Mouse (Mus musculus): ENCODE data around the gene Ccser1. TPM values are rescaled to one million over a fixed set of nuclear protein-coding genes. Genes with fewer than 3 reads are reported as not detected.

The Ccser1 gene
- total RNA-seq, 2 experiments from 2014 or later, result 0.47 to 1.9 TPM

DNA sequence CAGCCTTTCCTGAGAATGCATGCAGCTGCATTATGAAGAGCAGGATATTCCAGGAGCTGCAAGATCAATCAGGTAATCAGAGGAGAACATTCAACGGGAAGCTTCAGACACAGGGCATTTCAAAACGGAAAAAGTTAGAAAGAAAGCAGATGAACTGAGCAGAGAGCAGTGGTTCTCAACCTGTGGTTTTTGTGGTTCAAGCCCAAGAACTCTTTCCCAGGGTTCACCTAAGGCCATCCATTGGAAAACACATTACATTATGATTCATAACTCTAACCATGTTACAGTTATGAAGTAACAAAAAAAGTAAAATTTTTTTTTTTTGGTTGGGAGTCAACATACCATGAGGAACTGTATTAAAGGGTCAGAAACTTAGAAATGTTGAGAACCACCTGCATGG is 37.6 kb downstream of the Ccser1 start:
- peak; percentile 54 for ATAC-seq (replicated peaks; ENCODE audit: poor library complexity)

- no peak for ATAC-seq (replicated peaks; ENCODE audit: poor library complexity)
Observed at GRCm38 (mm10) chr6:61223563-61223962, 43.4 kb downstream of the Ccser1 start.

DNA sequence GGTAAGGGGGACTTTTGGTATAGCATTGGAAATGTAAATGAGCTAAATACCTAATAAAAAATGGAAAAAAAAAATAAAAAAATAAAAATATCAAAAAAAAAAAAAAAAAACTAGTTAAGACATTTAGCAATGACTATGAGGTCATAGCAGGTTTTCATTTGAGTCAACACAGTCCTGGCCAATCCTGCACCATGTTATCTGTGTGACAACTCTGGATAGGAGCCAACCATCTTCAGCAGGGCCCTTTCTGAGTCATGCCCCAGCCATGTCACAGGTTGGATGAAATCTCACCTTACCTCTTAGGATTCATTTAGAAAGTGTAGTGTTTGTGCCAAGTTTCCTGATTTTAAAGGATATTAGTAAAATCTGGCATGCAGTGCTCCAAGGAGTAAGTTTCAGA is 45.2 kb downstream of the Ccser1 start:
- no peak for ATAC-seq (replicated peaks; ENCODE audit: poor library complexity)

GRCm38 (mm10) chr6:61230058-61230718 is 50.1 kb downstream of the Ccser1 start:
- ATAC-seq (replicated peaks; ENCODE audit: poor library complexity), result no peak

GRCm38 (mm10) chr6:61233060-61233459 is 52.9 kb downstream of the Ccser1 start:
- no peak for ATAC-seq (replicated peaks; ENCODE audit: poor library complexity)

GRCm38 (mm10) chr6:61233548-61234187 is 53.5 kb downstream of the Ccser1 start:
- ATAC-seq (replicated peaks; ENCODE audit: poor library complexity), result no peak

- no peak for ATAC-seq (replicated peaks; ENCODE audit: poor library complexity)
Observed at GRCm38 (mm10) chr6:61240618-61241017, 60.5 kb downstream of the Ccser1 start.

DNA sequence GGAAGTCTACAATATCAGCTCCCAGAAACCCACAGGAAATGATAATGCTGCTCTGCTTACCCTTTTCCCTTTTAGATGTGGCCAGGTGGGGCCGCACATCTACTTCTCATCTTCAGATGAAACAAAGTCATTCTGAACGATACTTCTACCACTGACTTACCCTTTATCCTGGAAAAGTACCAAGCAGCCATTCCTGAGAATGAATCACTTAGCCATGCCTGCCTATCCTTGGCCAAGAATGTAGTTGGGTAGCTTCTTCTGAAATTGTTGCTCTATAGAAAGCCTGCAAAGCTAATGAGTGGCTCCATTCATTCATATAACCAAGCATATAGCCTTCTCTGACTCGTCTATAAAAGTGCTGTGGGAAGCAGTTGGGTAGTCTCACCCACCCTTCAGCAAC is 62.4 kb downstream of the Ccser1 start:
- no peak for ATAC-seq (replicated peaks; ENCODE audit: poor library complexity)

DNA sequence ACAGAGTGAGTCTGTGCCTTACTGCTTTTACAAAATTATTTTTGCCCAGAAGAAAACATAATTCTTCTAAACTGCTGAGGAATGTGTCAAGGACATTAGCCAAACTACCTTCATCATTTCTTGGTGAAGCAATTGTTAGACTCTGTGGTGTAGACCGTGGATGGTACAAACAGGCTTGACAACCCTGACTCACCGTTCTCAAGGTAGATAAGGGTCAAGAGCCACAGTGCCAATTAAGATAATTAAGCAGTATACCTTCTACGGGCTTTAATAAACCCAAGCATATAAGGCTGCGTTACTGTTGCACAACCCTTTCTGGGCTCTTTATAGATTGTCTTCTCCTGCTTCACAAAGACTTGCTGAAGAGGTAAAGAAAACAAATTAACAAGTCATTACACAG is 66.4 kb downstream of the Ccser1 start:
- no peak for ATAC-seq (replicated peaks; ENCODE audit: poor library complexity)

DNA sequence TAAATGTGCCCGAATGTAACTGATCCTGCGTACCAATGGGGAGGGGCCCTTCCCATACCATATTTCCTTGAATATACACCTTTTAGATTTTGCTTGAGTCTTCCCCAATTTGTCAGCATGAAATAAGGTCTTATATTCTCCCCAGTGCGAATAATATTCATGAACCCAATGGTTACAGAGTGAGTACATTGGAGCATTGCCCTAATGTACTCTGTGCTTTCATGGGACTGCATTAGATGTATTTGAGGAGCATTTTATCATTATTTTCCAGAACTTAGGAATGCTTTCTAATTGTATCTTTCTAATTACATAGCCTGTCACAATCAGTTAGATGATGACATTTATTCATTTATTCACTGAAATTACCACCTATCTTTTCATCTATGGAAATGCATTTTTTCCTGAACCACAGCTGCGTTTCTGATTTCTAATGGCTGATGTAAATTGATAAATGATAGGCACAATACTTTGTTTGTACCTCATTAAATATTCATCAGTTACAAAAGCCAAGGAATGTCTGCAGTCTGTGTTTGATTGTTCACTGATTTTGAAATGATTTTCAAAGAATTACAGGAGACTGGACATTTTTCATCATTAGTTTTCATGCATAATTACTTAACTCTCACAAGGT is 67.8 kb downstream of the Ccser1 start:
- no peak for ATAC-seq (replicated peaks; ENCODE audit: poor library complexity)

DNA sequence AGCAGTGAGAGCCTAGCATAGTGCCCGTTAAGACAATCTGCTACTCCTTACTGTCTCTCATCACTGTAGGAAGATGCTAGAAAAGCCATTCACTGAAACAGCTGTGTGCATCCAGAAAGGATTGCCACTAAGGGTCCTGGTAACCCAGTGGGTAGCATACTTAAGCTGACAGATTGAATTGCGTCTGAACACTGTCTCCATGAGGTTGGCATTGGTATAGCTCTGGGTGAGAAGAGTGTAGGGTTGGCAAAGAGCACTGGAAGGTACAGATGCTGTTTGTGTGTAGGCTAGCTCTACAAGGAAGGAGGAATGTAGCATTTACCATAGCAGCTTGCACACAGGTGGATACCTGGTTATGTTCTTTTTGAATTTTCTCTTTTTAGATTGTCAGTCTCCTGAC is 68.6 kb downstream of the Ccser1 start:
- ATAC-seq (replicated peaks; ENCODE audit: poor library complexity), result no peak

- no peak for ATAC-seq (replicated peaks; ENCODE audit: poor library complexity)
Observed at GRCm38 (mm10) chr6:61251232-61251631, 71.1 kb downstream of the Ccser1 start.

DNA sequence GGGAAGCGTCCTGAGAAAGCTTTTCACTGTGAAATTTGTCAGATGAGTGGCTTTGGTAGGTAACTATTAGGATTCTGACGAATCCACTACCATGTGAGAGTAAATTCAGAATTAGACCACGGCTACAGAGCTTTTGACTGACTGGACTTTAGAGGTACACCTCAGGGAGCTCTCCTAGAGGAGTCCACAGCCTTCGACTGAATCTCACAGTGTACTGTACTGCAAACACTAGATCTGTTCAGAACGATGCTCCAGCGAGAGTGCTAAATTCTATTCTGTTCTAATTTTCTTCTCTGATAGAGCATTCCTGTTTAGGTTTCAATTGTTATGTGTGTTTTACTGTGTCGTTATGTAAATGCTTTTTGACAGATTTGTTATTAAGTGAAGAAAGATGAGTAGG is 72.8 kb downstream of the Ccser1 start:
- ATAC-seq (replicated peaks; ENCODE audit: poor library complexity), result no peak

GRCm38 (mm10) chr6:61255874-61256273 is 75.8 kb downstream of the Ccser1 start:
- peak; percentile 64 for ATAC-seq (replicated peaks; ENCODE audit: poor library complexity)

- ATAC-seq (replicated peaks; ENCODE audit: poor library complexity), result 0 out of 2 replicates have a peak, but pooled peaks have one; percentile 44
Observed at GRCm38 (mm10) chr6:61258847-61259634, 78.9 kb downstream of the Ccser1 start.

- ATAC-seq (replicated peaks; ENCODE audit: poor library complexity), result no peak
Observed at GRCm38 (mm10) chr6:61261381-61261780, 81.3 kb downstream of the Ccser1 start.

GRCm38 (mm10) chr6:61262448-61262847 is 82.3 kb downstream of the Ccser1 start:
- peak; percentile 45 for ATAC-seq (replicated peaks; ENCODE audit: poor library complexity)

- ATAC-seq (replicated peaks; ENCODE audit: poor library complexity), result no peak
Observed at GRCm38 (mm10) chr6:61263291-61263690, 83.2 kb downstream of the Ccser1 start.

- peak; percentile 35 for ATAC-seq (replicated peaks; ENCODE audit: poor library complexity)
Observed at GRCm38 (mm10) chr6:61271033-61271432, 90.9 kb downstream of the Ccser1 start.

DNA sequence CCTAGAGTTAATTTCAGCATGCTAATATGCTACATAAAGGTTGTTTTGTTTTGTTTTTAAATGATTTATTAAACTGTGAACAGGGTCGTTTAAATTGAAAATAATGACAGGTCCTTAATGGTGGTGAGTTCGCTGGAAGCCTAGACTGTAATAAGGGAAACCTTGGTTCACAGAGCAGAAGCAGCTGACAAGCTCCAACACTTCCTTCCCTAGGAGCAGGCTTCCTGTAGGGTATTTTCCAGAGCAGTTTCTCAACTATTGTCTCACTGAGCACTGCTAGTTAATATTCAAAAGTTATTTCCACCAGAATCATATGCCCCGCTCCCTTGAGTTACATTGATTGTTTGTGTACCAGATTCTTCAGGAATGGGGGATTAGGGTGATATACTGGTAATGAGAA is 93.3 kb downstream of the Ccser1 start:
- ATAC-seq (replicated peaks; ENCODE audit: poor library complexity), result peak; percentile 66

GRCm38 (mm10) chr6:61279506-61279905 is 99.4 kb downstream of the Ccser1 start:
- no peak for ATAC-seq (replicated peaks; ENCODE audit: poor library complexity)
